Mouse (Mus musculus): ENCODE measurements around the gene Nsmce3. TPM values are rescaled to one million over a fixed set of nuclear protein-coding genes. Genes with fewer than 3 reads are reported as not detected.

The Nsmce3 gene
- polyA plus RNA-seq, 1 experiment = 3.5 TPM

GRCm38 (mm10) chr7:64906955-64907354 lies 34.2 kb upstream of the Nsmce3 start:
- H3K36me3 ChIP-seq (ENCODE audit: control insufficient read depth, insufficient read depth, low read length) = no peaks in the 10 kb centered on the region
- no peak overlapping the region for H3K27ac ChIP-seq (ENCODE audit: insufficient read depth, low read depth, low read length)
- no peaks in the 10 kb centered on the region for H3K4me1 ChIP-seq (ENCODE audit: control insufficient read depth, insufficient read depth, low read length)
- no peak overlapping the region for H3K4me3 ChIP-seq (ENCODE audit: insufficient read depth, low read depth, low read length)
- DNase-seq = no peak
- WGBS = 69% methylated on average over 5 of the region's 5 CpGs
- TF ChIP-seq POLR2A (IDR thresholded peaks at IDR 0.05; ENCODE audit: low read depth, low read length) = no peak
- no peak for TF ChIP-seq CTCF (conservative IDR thresholded peaks at IDR 0.05; ENCODE audit: insufficient read depth, insufficient read length, low read depth, low read length)
- 0 out of 2 replicates have a peak, but pooled peaks cover 1% of the 10 kb centered on the region for H3K27me3 ChIP-seq (replicated peaks; ENCODE audit: control insufficient read depth, insufficient read depth, low read length)

GRCm38 (mm10) chr7:64905506-64905905 lies 32.7 kb upstream of the Nsmce3 start:
- DNase-seq = no peak
- 78% methylated on average over 3 of the region's 3 CpGs for WGBS
- H3K4me1 ChIP-seq (ENCODE audit: control insufficient read depth, insufficient read depth, low read length) = no peaks in the 10 kb centered on the region
- H3K36me3 ChIP-seq (ENCODE audit: control insufficient read depth, insufficient read depth, low read length) = no peaks in the 10 kb centered on the region
- 0 out of 2 replicates have a peak, but pooled peaks cover 1% of the 10 kb centered on the region for H3K27me3 ChIP-seq (replicated peaks; ENCODE audit: control insufficient read depth, insufficient read depth, low read length)
- H3K4me3 ChIP-seq (ENCODE audit: insufficient read depth, low read depth, low read length) = no peak overlapping the region
- H3K27ac ChIP-seq (ENCODE audit: insufficient read depth, low read depth, low read length) = no peak overlapping the region
- no peak for TF ChIP-seq CTCF (conservative IDR thresholded peaks at IDR 0.05; ENCODE audit: insufficient read depth, insufficient read length, low read depth, low read length)
- TF ChIP-seq POLR2A (IDR thresholded peaks at IDR 0.05; ENCODE audit: low read depth, low read length) = no peak

- Histone ChIP-seq H3K4me1 (ENCODE audit: control insufficient read depth, insufficient read depth, low read length) (no peaks in the 10 kb centered on the region), H3K4me3 (ENCODE audit: insufficient read depth, low read depth, low read length) (no peak overlapping the region), H3K36me3 (ENCODE audit: control insufficient read depth, insufficient read depth, low read length) (no peaks in the 10 kb centered on the region), H3K27me3 (replicated peaks; ENCODE audit: control insufficient read depth, insufficient read depth, low read length) (no peaks in the 10 kb centered on the region), H3K27ac (ENCODE audit: insufficient read depth, low read depth, low read length) (no peak overlapping the region)
- TF ChIP-seq CTCF (conservative IDR thresholded peaks at IDR 0.05; ENCODE audit: insufficient read depth, insufficient read length, low read depth, low read length) = no peak
- TF ChIP-seq POLR2A (IDR thresholded peaks at IDR 0.05; ENCODE audit: low read depth, low read length) = no peak
- 69% methylated on average over 2 of the region's 2 CpGs for WGBS
- no peak for DNase-seq
These were observed 27.5 kb upstream of the Nsmce3 start for GRCm38 (mm10) chr7:64900249-64900648.

- Histone ChIP-seq H3K27me3 (replicated peaks; ENCODE audit: control insufficient read depth, insufficient read depth, low read length) (no peaks in the 10 kb centered on the region), H3K27ac (ENCODE audit: insufficient read depth, low read depth, low read length) (no peak overlapping the region), H3K4me1 (ENCODE audit: control insufficient read depth, insufficient read depth, low read length) (no peaks in the 10 kb centered on the region), H3K36me3 (ENCODE audit: control insufficient read depth, insufficient read depth, low read length) (no peaks in the 10 kb centered on the region), H3K4me3 (ENCODE audit: insufficient read depth, low read depth, low read length) (no peak overlapping the region)
- no peak for DNase-seq
- no peak for TF ChIP-seq POLR2A (IDR thresholded peaks at IDR 0.05; ENCODE audit: low read depth, low read length)
- TF ChIP-seq CTCF (conservative IDR thresholded peaks at IDR 0.05; ENCODE audit: insufficient read depth, insufficient read length, low read depth, low read length) = no peak
- WGBS = 84% methylated on average over 6 of the region's 6 CpGs
These were observed 23.8 kb upstream of the Nsmce3 start for GRCm38 (mm10) chr7:64896587-64896986.

GRCm38 (mm10) chr7:64895685-64896101 lies 22.9 kb upstream of the Nsmce3 start:
- Histone ChIP-seq H3K27me3 (replicated peaks; ENCODE audit: control insufficient read depth, insufficient read depth, low read length) (no peaks in the 10 kb centered on the region), H3K4me3 (ENCODE audit: insufficient read depth, low read depth, low read length) (no peak overlapping the region), H3K36me3 (ENCODE audit: control insufficient read depth, insufficient read depth, low read length) (no peaks in the 10 kb centered on the region), H3K27ac (ENCODE audit: insufficient read depth, low read depth, low read length) (no peak overlapping the region), H3K4me1 (ENCODE audit: control insufficient read depth, insufficient read depth, low read length) (no peaks in the 10 kb centered on the region)
- 35% methylated on average over 5 of the region's 5 CpGs for WGBS
- DNase-seq = no peak
- TF ChIP-seq CTCF (conservative IDR thresholded peaks at IDR 0.05; ENCODE audit: insufficient read depth, insufficient read length, low read depth, low read length) = no peak
- no peak for TF ChIP-seq POLR2A (IDR thresholded peaks at IDR 0.05; ENCODE audit: low read depth, low read length)

- 75% methylated on average over 3 of the region's 3 CpGs for WGBS
- no peak for DNase-seq
- H3K27me3 ChIP-seq (replicated peaks; ENCODE audit: control insufficient read depth, insufficient read depth, low read length) = no peaks in the 10 kb centered on the region
- no peak for TF ChIP-seq POLR2A (IDR thresholded peaks at IDR 0.05; ENCODE audit: low read depth, low read length)
- no peak overlapping the region for H3K4me3 ChIP-seq (ENCODE audit: insufficient read depth, low read depth, low read length)
- no peak overlapping the region for H3K27ac ChIP-seq (ENCODE audit: insufficient read depth, low read depth, low read length)
- H3K4me1 ChIP-seq (ENCODE audit: control insufficient read depth, insufficient read depth, low read length) = no peaks in the 10 kb centered on the region
- H3K36me3 ChIP-seq (ENCODE audit: control insufficient read depth, insufficient read depth, low read length) = no peaks in the 10 kb centered on the region
These were observed 18.3 kb upstream of the Nsmce3 start for GRCm38 (mm10) chr7:64891139-64891538.

GRCm38 (mm10) chr7:64889919-64890318 lies 17.1 kb upstream of the Nsmce3 start:
- 80% methylated on average over 9 of the region's 9 CpGs for WGBS
- no peak overlapping the region for H3K27ac ChIP-seq (ENCODE audit: insufficient read depth, low read depth, low read length)
- peak; percentile 5 for DNase-seq

More at GRCm38 (mm10) chr7:64889919-64890318, 17.1 kb upstream of the Nsmce3 start:
- Histone ChIP-seq H3K4me3 (ENCODE audit: insufficient read depth, low read depth, low read length) (no peak overlapping the region), H3K27me3 (replicated peaks; ENCODE audit: control insufficient read depth, insufficient read depth, low read length) (no peaks in the 10 kb centered on the region), H3K36me3 (ENCODE audit: control insufficient read depth, insufficient read depth, low read length) (no peaks in the 10 kb centered on the region), H3K4me1 (ENCODE audit: control insufficient read depth, insufficient read depth, low read length) (no peaks in the 10 kb centered on the region)
- TF ChIP-seq POLR2A (IDR thresholded peaks at IDR 0.05; ENCODE audit: low read depth, low read length) (no peak), CTCF (conservative IDR thresholded peaks at IDR 0.05; ENCODE audit: insufficient read depth, insufficient read length, low read depth, low read length) (no peak)

Data from kidney, adult 2 months (tissue).